Mouse (Mus musculus) activated CD4-positive, CD25-positive, alpha-beta regulatory T cell, adult 4 months (primary cell): ENCODE data around the gene Neurog2. TPM values are rescaled to one million over a fixed set of nuclear protein-coding genes. Genes with fewer than 3 reads are reported as not detected.

Experiments used
- ATAC-seq: one replicate; pipeline ENCODE4 v1.8.0; 2017
- polyA plus RNA-seq, 2 experiments: library from polyadenylated mRNA; unstranded; fragments of 100-300 nt; shearing (Covaris generic); gene quantifications; one replicate each; pipeline ENCODE4 v1.2.1; 2017

Neurog2 gene
- not detected for polyA plus RNA-seq

GRCm38 (mm10) chr3:127633080-127634032 lies at the start of gene Neurog2:
Gene Neurog2 (plus strand): TSS chr3:127633135.
- ATAC-seq = peak; percentile 26

GRCm38 (mm10) chr3:127597136-127597535 lies 35.8 kb upstream of the Neurog2 start:
- no peak for ATAC-seq

- peak; percentile 79 for ATAC-seq
Observed at GRCm38 (mm10) chr3:127608109-127608508, 24.8 kb upstream of the Neurog2 start.

DNA sequence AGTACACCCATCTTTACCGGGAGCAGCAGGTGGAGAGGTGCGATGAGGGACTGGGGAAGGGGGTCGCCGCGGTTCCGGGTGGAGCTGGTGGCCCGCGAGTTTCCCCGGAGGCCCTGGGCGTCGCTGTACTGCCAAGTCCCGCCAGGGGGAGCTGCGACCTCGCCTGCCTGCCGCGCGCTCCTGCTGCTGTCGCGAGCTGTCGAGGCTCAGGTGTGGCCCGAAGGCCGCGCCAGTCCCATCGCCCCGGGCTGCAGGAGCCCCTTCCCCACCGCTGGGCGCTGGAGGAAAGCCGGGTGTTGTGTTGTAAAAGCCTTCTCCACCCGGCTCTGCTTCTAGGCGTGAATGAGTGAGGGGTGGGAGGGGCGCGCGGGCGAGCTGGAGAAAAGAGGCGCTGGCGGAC lies 7.6 kb upstream of the Neurog2 start:
- peak; percentile 94 for ATAC-seq

DNA sequence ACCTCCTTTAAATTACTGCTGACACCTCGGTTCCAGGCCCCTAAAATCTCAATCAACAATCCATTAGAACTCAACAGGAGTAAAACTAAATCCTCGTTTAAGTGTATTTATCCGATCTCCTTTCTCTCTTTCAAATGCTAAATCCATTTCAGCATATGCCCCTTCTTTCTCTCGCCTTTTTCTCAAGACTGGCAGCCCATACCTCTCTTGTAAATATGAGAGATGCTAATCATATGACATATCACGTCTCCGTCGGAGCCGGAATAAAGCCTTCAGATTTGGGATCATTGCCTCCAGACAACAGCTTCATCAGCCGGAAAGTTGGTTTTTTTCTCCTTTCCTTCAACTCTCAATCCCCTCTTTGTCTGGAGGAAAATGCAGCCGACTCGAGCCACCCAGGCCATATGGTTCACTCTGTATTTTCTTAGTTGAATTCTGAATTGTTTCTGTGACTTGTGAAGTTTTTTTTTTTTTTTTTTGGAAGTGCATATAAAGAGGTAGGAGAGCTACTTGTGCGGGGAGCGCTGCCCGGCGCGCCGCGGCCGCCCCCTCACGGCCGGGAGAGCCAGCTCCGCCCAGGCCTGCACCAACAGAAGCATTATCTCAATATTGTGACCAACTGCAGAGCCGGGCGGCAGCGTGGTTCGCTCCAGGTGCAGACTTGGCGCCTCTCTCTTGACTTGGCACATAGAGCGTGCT lies 7.1 kb upstream of the Neurog2 start:
- no peak for ATAC-seq

GRCm38 (mm10) chr3:127626524-127626923 lies 6.4 kb upstream of the Neurog2 start:
- no peak for ATAC-seq

GRCm38 (mm10) chr3:127627151-127627955 lies 5.6 kb upstream of the Neurog2 start:
- no peak for ATAC-seq

DNA sequence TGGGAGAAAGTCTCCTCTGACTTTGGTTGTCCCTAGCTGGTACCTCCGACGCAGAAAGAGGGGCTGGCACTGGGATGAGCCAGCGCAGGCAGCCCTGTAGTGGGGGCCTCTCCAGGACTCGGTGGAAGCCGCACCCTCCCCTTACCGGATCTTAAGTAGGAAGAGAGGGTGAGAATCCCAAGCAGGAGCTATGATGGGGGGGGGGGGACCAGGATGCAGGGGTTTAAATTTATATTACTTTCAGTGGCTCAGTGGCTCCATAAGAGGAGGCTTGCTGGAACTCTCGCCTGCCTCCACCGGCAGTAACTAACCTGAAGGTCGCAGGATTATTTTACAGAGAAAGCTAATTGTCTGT lies 5.0 kb upstream of the Neurog2 start:
- no peak for ATAC-seq

DNA sequence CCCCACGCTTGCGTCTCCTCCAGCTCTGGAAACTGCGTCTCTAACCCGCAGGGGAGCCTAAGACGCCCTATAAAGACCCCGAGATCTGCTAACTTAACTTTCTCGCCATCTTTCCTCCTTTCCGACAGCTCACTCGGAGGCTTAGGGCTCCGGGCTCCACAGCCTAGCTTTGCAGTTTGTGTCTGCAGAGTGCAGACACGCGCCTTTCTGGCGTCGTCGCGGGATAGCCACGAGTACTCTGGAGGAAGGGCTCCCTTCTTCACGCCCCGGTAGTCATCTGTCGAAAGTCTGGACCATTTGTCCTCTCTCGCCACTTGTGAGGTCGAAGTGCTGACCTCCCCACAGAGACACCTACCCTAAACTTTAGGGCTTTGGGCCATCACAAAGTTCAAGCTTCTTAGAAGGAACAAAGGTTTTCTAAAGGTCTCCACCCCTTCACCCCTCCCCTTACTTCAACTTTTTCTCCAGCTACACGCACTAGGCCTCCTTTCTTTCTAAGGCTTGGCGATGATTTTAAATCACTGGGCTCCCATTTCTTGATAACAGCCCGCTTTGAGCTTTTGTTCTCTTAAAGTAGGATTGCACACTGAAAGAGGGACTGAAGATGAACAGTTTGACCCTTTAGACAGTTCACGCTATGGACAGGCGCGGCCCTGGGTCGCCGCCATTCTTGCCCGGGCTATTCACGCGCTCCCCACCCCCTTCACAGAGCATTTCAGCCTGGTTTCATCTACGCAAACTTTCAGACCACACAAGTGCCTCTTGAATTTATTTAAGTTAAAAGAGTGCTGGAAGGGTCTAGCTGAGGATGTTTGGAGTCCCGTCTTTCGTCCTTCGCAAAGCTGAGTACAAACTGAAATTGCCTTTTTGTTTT lies 4.4 kb upstream of the Neurog2 start:
- ATAC-seq = no peak

DNA sequence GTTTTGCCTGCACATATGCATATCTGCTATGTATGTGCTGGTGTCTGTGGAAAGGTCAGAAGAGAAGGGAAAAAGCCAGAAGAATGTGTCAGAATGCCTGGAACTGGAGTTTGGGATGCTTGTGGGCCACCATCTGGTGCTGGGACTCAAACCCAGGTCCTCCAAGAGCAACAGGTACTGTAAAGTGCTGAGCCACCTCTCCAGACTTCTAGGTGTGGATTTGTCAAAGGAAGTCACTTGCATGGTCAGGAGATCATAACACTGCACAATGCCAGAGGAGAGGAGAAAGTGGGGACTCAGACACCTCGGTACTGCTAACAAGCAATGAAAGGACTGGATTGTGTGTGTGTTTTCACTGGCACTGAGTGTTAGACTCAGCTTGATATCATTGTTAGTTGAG lies 2.7 kb upstream of the Neurog2 start:
- ATAC-seq = no peak

DNA sequence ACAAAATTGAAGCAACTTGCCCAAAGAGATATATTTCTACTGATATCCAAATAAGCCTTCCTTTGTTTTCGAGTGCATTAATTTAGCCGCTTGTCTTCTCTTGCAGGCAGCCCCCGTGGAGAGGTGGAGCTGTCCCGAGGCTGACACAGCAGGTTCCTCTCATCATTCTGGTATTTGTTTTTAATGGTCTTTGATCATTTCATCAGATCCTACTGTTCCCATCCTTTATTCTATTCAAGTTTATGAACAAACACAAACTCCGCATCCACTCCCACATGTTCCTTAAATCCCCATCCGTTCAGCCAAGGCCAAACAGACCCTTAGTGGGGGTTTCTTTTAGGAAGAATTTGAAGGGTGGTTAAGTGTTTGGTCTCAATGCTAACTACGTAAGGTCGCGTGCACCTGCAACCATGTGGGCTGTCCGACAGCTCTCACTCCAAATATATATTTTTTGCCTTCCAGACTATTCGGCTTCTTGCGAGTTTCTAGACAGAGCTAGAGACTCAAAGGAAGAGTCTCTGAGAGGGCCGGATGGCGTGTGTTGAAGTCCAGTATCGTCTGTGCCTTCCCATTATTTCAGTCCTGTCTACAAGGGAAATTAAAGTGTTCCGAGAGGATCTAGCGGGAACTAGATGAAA lies 2.1 kb upstream of the Neurog2 start:
- ATAC-seq = no peak

DNA sequence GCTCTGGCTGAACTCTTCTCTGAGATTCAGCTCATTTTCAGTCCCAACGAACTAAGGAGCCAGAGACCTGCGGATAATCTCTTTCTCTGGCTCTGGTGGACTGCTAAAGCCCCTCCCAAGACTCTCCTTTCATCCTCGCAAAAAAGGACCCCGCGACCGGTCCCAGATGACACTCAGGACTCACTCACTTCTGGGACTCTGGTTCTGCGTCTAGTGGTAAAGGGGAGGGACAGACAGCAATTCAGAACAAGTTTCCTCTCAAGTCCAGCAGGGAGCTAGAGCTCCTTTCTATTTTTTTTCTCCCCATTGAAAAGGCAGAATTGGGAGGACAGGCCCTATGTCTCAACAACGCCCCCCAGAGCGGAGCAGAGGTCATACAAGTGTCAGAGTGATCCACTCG lies 1.4 kb upstream of the Neurog2 start:
- no peak for ATAC-seq

DNA sequence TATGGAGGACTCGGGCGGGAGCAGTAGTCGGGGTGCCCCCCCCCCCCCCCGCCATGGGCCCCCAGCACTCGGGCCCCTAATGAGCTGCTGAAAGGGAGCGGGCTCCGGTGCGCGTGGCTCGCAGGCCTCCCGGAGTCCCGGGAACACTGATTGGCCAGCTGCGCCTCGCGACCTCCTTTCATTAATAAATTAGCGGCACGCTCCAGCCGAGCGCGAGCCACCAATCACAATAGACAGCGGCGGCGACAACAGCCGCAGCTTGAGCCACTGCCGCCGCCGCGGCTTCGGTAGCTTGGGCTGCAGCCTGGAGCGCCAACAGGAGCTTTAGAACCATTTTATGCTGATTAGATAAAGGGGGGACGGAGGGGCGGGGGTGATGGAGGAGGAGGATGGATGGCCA lies 404 bp upstream of the Neurog2 start:
- no peak for ATAC-seq

DNA sequence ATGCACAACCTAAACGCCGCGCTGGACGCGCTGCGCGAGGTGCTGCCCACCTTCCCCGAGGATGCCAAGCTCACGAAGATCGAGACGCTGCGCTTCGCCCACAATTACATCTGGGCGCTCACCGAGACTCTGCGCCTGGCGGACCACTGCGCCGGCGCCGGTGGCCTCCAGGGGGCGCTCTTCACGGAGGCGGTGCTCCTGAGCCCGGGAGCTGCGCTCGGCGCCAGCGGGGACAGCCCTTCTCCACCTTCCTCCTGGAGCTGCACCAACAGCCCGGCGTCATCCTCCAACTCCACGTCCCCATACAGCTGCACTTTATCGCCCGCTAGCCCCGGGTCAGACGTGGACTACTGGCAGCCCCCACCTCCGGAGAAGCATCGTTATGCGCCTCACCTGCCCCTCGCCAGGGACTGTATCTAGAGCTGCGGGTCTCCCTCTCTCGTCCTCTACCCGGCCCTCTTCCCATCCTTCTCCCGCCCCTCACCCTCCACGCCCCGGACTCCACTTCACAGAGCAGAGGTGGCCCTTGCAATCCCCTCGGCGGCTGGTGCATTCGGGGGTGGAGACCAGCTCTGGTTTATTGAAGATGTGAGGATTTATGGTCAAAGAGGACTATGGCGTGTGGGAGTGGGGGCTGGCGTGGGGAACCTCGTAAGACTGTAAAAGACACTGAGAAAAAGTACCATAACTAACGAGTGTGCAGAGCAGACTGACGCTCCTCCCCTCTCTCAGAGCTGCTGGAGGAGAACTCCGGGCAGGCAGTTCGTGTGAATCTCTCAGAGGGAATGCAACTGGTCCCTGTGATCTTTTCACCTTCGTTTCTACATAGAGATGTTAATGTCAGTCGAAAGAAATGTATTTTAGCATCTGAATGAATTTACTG lies 1.4 kb downstream of the Neurog2 start:
- peak; percentile 78 for ATAC-seq

DNA sequence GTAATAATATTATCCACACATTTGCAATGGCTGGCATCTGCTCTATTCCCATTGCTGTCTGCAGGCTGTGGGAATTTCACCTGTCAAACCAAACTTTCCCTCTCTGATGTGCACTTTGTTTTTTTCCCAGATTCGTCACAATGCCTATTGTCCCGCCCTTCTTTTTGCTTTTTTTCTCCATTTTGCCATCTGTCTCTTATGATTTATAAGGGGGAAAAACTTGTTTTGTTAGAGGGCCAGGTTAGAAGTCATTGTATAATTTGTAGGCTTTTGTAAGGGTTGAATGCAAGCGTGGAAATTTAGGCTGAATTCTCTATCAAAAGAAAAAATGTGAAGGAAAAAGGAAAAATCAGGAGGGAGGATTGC lies 2.0 kb downstream of the Neurog2 start:
- ATAC-seq = no peak

GRCm38 (mm10) chr3:127639875-127640761 lies 7.2 kb downstream of the Neurog2 start:
- peak; percentile 56 for ATAC-seq

DNA sequence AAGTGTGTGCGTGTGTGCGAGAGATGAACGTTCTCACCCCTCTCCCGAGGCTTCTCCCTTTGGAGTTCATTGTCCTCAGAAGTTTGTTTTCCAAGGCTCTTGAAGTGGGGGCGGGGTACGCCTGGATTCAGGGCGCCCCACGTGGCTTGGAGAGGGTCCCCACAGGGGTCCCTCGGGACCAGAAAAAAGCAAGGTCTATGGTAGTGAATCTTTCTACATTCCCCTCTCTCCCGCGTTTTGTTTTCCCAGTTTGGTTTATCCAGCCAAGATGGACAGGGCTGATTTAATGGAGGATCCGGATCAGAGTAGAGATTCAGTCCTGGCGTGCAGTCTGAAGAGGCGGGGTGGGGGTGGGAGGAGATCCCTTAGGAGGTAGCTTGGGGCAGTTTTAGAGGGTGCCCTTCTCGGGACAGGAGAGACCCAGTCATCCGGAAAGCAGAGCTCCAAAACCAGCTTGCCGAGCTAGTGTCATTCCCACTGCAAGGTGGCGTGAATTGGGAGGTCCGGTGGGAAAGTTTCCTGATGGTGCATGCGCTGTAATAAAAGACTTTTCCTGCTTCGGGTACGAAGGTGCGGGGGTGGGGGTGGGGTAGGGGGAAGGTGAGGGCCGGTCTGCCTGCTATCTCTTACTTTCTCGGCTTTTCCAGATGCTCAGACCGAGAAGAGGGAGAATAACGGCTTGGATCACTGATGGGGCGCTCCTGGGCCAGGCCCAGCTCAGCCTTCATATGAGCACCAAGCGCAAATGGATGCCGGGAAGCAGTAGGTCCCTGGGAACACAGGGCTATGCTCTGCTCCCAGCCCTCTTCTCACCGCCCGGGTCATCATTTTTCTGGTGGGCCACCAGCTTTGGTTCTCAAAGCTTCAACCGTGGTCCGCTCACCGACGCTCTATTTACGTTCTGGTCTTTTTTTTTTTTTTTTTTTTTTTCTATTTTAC lies 8.1 kb downstream of the Neurog2 start:
- ATAC-seq = no peak

DNA sequence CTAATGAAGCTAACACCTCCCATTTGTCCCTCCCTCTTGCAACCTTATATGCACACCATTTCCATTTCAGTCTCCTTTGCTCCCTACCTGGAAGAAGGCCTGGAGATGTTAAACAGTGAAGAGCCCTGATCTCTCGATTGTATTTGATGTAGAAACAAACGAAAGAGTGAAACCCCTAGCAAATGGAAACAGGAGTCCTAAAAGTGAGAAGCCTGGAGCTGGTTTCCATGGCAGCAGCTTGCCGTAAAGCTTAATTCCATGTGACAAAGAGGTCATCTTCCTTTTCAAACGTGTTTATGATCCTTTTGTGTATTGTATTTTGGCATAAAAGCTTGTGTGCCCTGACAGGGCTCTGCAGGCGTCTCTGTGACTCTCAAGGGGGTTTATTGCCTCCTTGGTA lies 9.3 kb downstream of the Neurog2 start:
- ATAC-seq = no peak
